Mouse (Mus musculus): ENCODE data around the gene Fbxo28. TPM values are rescaled to one million over a fixed set of nuclear protein-coding genes. Genes with fewer than 3 reads are reported as not detected.
A peak's percentile ranks its signal among the peaks of the same experiment; 100 is the strongest.

Gene Fbxo28
- 6.4 and 8.0 TPM in 2 replicates for polyA plus RNA-seq (2012; rRNA removed)

DNA sequence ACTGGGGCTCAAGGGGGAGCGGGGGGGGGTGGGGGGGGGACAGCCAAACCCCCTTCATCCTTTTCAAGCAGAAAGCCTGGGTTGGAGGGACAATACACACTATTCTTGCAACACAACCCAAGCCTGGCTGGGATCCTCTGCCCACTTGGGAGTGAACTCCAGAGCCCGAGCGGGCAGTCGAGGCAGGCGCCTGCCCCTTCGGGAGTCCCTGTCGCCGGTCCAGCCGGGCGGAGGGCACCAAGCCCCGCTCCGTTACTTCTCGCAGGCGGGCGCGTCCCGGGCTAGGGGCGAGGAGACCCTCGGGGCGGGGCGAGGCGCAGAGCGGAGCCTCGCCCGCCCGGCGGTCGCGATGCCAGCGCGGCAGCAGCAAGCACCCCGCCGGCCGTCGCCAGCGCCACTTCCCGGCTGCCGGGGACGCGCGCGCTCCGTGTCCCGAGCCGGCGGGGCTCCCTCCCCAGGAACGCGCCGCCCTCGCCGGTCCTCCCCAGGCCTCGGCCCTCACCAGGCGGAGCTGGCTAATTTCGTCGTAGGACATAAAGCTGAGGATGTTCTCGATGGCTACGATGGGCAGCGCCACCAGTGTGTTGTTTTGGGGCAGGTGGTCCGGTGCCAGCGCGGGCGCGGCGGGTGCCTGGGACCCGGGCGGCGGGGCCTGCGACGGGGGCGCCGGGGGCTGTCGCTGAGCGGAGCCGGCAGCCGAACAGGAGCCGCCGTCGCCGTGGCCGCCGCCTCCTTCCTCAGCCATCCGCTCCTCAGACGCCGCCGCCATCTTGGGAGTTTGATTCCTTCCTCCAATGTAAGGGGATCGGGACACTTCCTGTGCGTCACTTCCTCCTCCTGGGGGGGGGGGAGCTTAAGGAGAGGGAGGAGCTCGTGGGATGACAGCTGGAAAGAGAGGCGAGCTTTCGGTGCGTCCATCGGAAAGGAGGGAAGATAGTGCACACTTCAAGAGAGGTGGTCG, at the start of gene Fbxo28:
Fbxo28 (minus strand) TSS at position 809 of the 961 bp plus-strand sequence.
- H3K27me3 ChIP-seq (ENCODE audit: control insufficient read depth, insufficient read depth, low read length): no peaks in the 10 kb centered on the region
- peaks cover 3% of the 10 kb centered on the region; the same call in 1 of the 2 replicates for H3K4me1 ChIP-seq (ENCODE audit: control insufficient read depth, insufficient read depth, insufficient read length, low read length)
- no peak for TF ChIP-seq CTCF (IDR thresholded peaks at IDR 0.05; ENCODE audit: extremely low read depth, insufficient read length, insufficient replicate concordance, low read depth, low read length)
- peak; percentile 83; the same call in 1 of the 2 replicates for TF ChIP-seq POLR2A (IDR thresholded peaks at IDR 0.05; ENCODE audit: low read depth, low read length)
- peak within 1 kb of the TSS; percentile 86 for H3K4me3 ChIP-seq (ENCODE audit: low read depth, low read length)
- WGBS: under 1% methylated on average over 92 of the region's 93 CpGs
- peak within 1 kb of the TSS; percentile 3; the same call in 1 of the 2 replicates for H3K27ac ChIP-seq (ENCODE audit: insufficient read depth, low read depth, low read length)
- H3K36me3 ChIP-seq (ENCODE audit: control insufficient read depth, insufficient read depth, low read length): no peaks in the 10 kb centered on the region

- no peak overlapping the region for H3K4me3 ChIP-seq (ENCODE audit: low read depth, low read length)
- no peaks in the 10 kb centered on the region for H3K36me3 ChIP-seq (ENCODE audit: control insufficient read depth, insufficient read depth, low read length)
- H3K4me1 ChIP-seq (ENCODE audit: control insufficient read depth, insufficient read depth, insufficient read length, low read length): no peaks in the 10 kb centered on the region
- no peak for TF ChIP-seq POLR2A (IDR thresholded peaks at IDR 0.05; ENCODE audit: low read depth, low read length)
- no peak for TF ChIP-seq CTCF (IDR thresholded peaks at IDR 0.05; ENCODE audit: extremely low read depth, insufficient read length, insufficient replicate concordance, low read depth, low read length)
- H3K27ac ChIP-seq (ENCODE audit: insufficient read depth, low read depth, low read length): no peak overlapping the region
- WGBS: 41% methylated on average over 4 of the region's 4 CpGs
- H3K27me3 ChIP-seq (ENCODE audit: control insufficient read depth, insufficient read depth, low read length): no peaks in the 10 kb centered on the region
Observed at GRCm38 (mm10) chr1:182388729-182389128, 47.3 kb upstream of the Fbxo28 start.

DNA sequence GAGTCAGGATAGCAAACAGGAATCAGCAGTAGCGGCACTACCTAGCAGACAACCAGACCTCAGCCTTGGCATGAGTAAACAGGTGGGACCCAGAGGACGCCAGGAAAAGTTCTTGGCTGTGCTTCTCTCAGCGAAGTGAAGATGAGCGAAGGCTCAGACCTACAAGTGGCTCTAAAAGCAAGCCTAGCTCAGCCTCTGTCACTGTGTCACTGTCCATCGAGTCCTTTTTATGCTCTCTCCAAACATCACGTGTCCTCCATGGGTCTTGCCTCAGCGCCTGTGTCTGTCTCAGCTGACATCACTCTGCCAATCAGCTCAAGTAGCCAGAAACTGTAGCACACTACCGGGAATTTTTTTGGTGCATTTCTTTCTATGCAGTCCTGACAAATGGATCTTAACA, 45.0 kb upstream of the Fbxo28 start:
- Histone ChIP-seq H3K27me3 (ENCODE audit: control insufficient read depth, insufficient read depth, low read length) (no peaks in the 10 kb centered on the region), H3K36me3 (ENCODE audit: control insufficient read depth, insufficient read depth, low read length) (no peaks in the 10 kb centered on the region), H3K4me1 (ENCODE audit: control insufficient read depth, insufficient read depth, insufficient read length, low read length) (peaks cover 5% of the 10 kb centered on the region; the same call in 1 of the 2 replicates), H3K27ac (ENCODE audit: insufficient read depth, low read depth, low read length) (no peak overlapping the region), H3K4me3 (ENCODE audit: low read depth, low read length) (no peak overlapping the region)
- TF ChIP-seq POLR2A (IDR thresholded peaks at IDR 0.05; ENCODE audit: low read depth, low read length) (no peak), CTCF (IDR thresholded peaks at IDR 0.05; ENCODE audit: extremely low read depth, insufficient read length, insufficient replicate concordance, low read depth, low read length) (no peak)
- 86% methylated on average over 8 of the region's 8 CpGs for WGBS

DNA sequence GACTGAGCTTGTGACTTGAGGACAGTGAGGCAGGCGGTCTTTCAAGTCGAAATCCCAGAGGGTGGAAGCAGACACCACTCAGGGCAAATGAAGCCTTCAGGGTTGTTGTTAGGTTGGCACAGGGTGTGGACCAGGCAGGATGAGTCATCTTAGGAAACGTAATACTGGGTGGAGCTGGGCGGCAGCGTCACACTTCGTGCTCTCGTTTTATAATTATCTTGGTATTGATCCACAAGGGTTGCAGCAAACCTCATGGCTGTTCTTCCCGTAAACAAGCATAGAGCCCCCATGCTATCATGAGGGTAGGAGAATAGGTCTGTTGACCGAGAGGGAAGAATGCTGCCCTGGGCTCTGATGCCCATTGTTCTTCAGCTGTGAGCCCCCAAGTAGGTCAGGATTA, 41.7 kb upstream of the Fbxo28 start:
- TF ChIP-seq POLR2A (IDR thresholded peaks at IDR 0.05; ENCODE audit: low read depth, low read length) (no peak), CTCF (IDR thresholded peaks at IDR 0.05; ENCODE audit: extremely low read depth, insufficient read length, insufficient replicate concordance, low read depth, low read length) (no peak)
- Histone ChIP-seq H3K27me3 (ENCODE audit: control insufficient read depth, insufficient read depth, low read length) (no peaks in the 10 kb centered on the region), H3K27ac (ENCODE audit: insufficient read depth, low read depth, low read length) (no peak overlapping the region), H3K36me3 (ENCODE audit: control insufficient read depth, insufficient read depth, low read length) (no peaks in the 10 kb centered on the region), H3K4me1 (ENCODE audit: control insufficient read depth, insufficient read depth, insufficient read length, low read length) (peaks cover 5% of the 10 kb centered on the region; the same call in 1 of the 2 replicates), H3K4me3 (ENCODE audit: low read depth, low read length) (no peak overlapping the region)
- WGBS: 35% methylated on average over 9 of the region's 9 CpGs

DNA sequence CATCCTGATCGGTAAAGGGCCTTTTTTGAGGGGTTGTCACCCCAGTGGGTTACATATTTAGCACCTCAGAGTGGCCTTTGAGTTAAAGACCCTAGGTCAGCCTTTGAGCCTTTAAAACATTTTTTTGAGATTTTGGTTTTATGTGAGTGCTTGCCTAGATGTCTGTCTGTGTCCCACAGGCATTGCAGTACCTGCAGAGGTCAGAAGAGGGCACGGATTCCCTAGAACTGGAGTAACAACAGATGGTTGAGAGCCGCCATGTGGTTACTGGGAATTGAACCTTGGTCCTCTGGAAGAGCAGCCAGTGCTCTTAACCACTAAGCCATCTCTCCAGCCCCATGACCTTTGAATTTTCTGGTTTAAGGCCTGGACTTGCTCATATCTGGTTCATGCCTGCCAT, 39.9 kb upstream of the Fbxo28 start:
- TF ChIP-seq POLR2A (IDR thresholded peaks at IDR 0.05; ENCODE audit: low read depth, low read length): no peak
- TF ChIP-seq CTCF (IDR thresholded peaks at IDR 0.05; ENCODE audit: extremely low read depth, insufficient read length, insufficient replicate concordance, low read depth, low read length): peak; percentile 30; the same call in 1 of the 2 replicates
- peaks cover 5% of the 10 kb centered on the region; the same call in 1 of the 2 replicates for H3K4me1 ChIP-seq (ENCODE audit: control insufficient read depth, insufficient read depth, insufficient read length, low read length)
- no peaks in the 10 kb centered on the region for H3K36me3 ChIP-seq (ENCODE audit: control insufficient read depth, insufficient read depth, low read length)
- H3K27ac ChIP-seq (ENCODE audit: insufficient read depth, low read depth, low read length): no peak overlapping the region
- WGBS: 81% methylated on average over 3 of the region's 3 CpGs
- H3K4me3 ChIP-seq (ENCODE audit: low read depth, low read length): no peak overlapping the region
- no peaks in the 10 kb centered on the region for H3K27me3 ChIP-seq (ENCODE audit: control insufficient read depth, insufficient read depth, low read length)

GRCm38 (mm10) chr1:182380683-182381082, 39.3 kb upstream of the Fbxo28 start:
- 69% methylated on average over 7 of the region's 7 CpGs for WGBS

GRCm38 (mm10) chr1:182378876-182379275, 37.4 kb upstream of the Fbxo28 start:
- WGBS: 76% methylated on average over 7 of the region's 7 CpGs
- no peak for TF ChIP-seq POLR2A (IDR thresholded peaks at IDR 0.05; ENCODE audit: low read depth, low read length)
- TF ChIP-seq CTCF (IDR thresholded peaks at IDR 0.05; ENCODE audit: extremely low read depth, insufficient read length, insufficient replicate concordance, low read depth, low read length): no peak
- H3K4me1 ChIP-seq (ENCODE audit: control insufficient read depth, insufficient read depth, insufficient read length, low read length): peaks cover 5% of the 10 kb centered on the region; the same call in 1 of the 2 replicates
- H3K36me3 ChIP-seq (ENCODE audit: control insufficient read depth, insufficient read depth, low read length): no peaks in the 10 kb centered on the region
- H3K4me3 ChIP-seq (ENCODE audit: low read depth, low read length): no peak overlapping the region
- H3K27me3 ChIP-seq (ENCODE audit: control insufficient read depth, insufficient read depth, low read length): no peaks in the 10 kb centered on the region
- H3K27ac ChIP-seq (ENCODE audit: insufficient read depth, low read depth, low read length): no peak overlapping the region

More at GRCm38 (mm10) chr1:182380683-182381082, 39.3 kb upstream of the Fbxo28 start:
- no peaks in the 10 kb centered on the region for H3K36me3 ChIP-seq (ENCODE audit: control insufficient read depth, insufficient read depth, low read length)
- no peaks in the 10 kb centered on the region for H3K27me3 ChIP-seq (ENCODE audit: control insufficient read depth, insufficient read depth, low read length)
- H3K4me1 ChIP-seq (ENCODE audit: control insufficient read depth, insufficient read depth, insufficient read length, low read length): peaks cover 5% of the 10 kb centered on the region; the same call in 1 of the 2 replicates
- no peak overlapping the region for H3K27ac ChIP-seq (ENCODE audit: insufficient read depth, low read depth, low read length)
- H3K4me3 ChIP-seq (ENCODE audit: low read depth, low read length): no peak overlapping the region
- TF ChIP-seq CTCF (IDR thresholded peaks at IDR 0.05; ENCODE audit: extremely low read depth, insufficient read length, insufficient replicate concordance, low read depth, low read length): no peak
- no peak for TF ChIP-seq POLR2A (IDR thresholded peaks at IDR 0.05; ENCODE audit: low read depth, low read length)

All from small intestine, adult 2 months (tissue).